Mouse (Mus musculus) 3134 (cell line): ENCODE measurements around the gene Edil3.
A peak's percentile ranks its signal among the peaks of the same experiment; 100 is the strongest.

ENCODE experiments used
- DNase-seq: peaks from one replicate; pipeline ENCODE4 v3.0.0-alpha.2; 2011; ENCODE audit warnings: low spot score; ENCODE audit not compliant: insufficient read length; ENCODE audit errors: extremely low read depth

The Edil3 gene

GRCm38 (mm10) chr13:88821440-88822331, at the start of gene Edil3:
Gene Edil3, plus strand, starts transcription at chr13:88821472.
- no peak for DNase-seq

- DNase-seq: peak; percentile 45
These were observed 22.1 kb upstream of the Edil3 start for GRCm38 (mm10) chr13:88799186-88799585.

GRCm38 (mm10) chr13:88801006-88801405, 20.3 kb upstream of the Edil3 start:
- DNase-seq: no peak

- peak; percentile 60 for DNase-seq
These were observed 15.4 kb upstream of the Edil3 start for GRCm38 (mm10) chr13:88805838-88806237.

GRCm38 (mm10) chr13:88806269-88806668, 15.0 kb upstream of the Edil3 start:
- DNase-seq: peak; percentile 53

GRCm38 (mm10) chr13:88810097-88810496, 11.2 kb upstream of the Edil3 start:
- peak; percentile 53 for DNase-seq

- DNase-seq: no peak
These were observed 475 bp upstream of the Edil3 start for GRCm38 (mm10) chr13:88820686-88821308.

GRCm38 (mm10) chr13:88822332-88822895, 1.1 kb downstream of the Edil3 start:
- DNase-seq: no peak

- no peak for DNase-seq
These were observed 1.8 kb downstream of the Edil3 start for GRCm38 (mm10) chr13:88822976-88823521.

GRCm38 (mm10) chr13:88823522-88824419, 2.5 kb downstream of the Edil3 start:
- no peak for DNase-seq

- no peak for DNase-seq
These were observed 3.2 kb downstream of the Edil3 start for GRCm38 (mm10) chr13:88824441-88824840.

GRCm38 (mm10) chr13:88828362-88828761, 7.1 kb downstream of the Edil3 start:
- DNase-seq: no peak

GRCm38 (mm10) chr13:88833732-88834131, 12.5 kb downstream of the Edil3 start:
- no peak for DNase-seq

GRCm38 (mm10) chr13:88849739-88850138, 28.5 kb downstream of the Edil3 start:
- no peak for DNase-seq

- no peak for DNase-seq
These were observed 58.7 kb downstream of the Edil3 start for GRCm38 (mm10) chr13:88879960-88880359.

- no peak for DNase-seq
These were observed 69.5 kb downstream of the Edil3 start for GRCm38 (mm10) chr13:88890728-88891127.

GRCm38 (mm10) chr13:88900046-88900445, 78.8 kb downstream of the Edil3 start:
- DNase-seq: no peak

GRCm38 (mm10) chr13:88907405-88907804, 86.1 kb downstream of the Edil3 start:
- DNase-seq: no peak

GRCm38 (mm10) chr13:88908187-88908586, 86.9 kb downstream of the Edil3 start:
- DNase-seq: no peak

GRCm38 (mm10) chr13:88916503-88916902, 95.2 kb downstream of the Edil3 start:
- no peak for DNase-seq
